Mouse (Mus musculus) natural killer cell, adult 2 months (primary cell): ENCODE data around the gene Dgka.
A peak's percentile ranks its signal among the peaks of the same experiment; 100 is the strongest.
"Not testable (repeated sequence)": the region's sequence is repeated elsewhere in the genome, so short reads cannot be mapped to it uniquely, and the experiment has no call there.

Experiments used
- DNase-seq, 2 experiments: peaks; one replicate each; pipeline ENCODE4 v3.0.0; 2022; ENCODE audit warnings: low spot score in 2 of 2

The Dgka gene

DNA sequence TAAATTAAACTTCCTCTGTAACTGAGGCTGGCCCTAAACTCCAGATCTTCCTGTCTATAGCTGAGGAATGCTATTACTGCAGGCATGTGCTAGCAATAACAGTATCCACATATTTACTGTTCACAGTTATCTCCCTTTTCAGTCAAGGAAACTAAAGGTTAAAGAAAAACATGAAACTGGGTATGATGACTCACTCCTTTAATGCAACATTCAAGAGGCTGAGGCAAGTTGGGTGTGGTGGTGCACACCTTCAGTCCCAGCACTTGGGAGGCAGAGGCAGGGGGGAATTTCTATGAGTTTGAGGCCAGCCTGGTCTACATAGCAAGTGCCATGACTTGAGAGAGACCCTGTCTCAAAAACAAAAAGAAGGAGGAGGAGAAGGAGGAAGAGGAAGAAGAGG lies 12.7 kb downstream of the Dgka start:
- DNase-seq: no peak

DNA sequence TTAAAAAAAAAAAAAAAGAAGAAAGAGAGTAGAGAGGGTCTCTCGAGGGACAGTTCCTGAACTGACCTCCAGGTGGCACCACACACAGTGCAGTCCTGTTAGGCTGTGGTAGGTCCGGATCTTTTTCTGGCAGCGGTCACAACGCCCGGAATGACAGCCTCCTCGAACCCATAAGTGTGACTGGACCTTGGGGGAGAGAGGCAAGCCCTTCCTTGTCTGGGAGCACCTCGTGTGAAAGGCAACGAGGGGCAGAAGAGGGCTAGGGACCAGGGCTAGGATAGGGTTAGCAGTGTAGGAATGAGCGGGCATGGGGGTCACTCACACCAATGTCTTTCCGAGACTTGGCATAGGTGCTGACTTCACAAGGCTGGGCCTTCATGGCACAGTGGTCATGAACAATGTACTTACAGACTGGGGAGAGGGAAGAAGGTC lies 13.6 kb downstream of the Dgka start:
- DNase-seq: peak in 1 of 2 experiments; percentile 66

DNA sequence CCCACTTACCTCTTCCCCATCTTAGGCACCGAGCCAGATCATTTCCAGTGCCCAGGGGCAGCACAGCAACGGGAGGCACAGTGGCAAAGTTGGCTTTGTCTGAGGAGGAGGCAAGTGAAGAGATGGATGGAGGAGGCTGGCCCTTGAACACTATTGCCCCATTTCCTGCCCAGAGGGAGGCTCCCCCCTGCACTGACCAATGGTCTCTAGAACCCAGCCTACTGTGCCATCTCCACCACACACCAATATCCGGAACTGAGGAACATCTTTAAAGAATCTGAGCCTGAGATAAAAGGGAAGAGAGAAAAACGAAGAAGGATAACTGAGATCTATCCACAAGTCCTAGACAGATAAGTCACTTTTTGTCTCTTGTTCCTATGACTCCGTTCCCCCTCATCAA lies 16.6 kb downstream of the Dgka start:
- DNase-seq: no peak

DNA sequence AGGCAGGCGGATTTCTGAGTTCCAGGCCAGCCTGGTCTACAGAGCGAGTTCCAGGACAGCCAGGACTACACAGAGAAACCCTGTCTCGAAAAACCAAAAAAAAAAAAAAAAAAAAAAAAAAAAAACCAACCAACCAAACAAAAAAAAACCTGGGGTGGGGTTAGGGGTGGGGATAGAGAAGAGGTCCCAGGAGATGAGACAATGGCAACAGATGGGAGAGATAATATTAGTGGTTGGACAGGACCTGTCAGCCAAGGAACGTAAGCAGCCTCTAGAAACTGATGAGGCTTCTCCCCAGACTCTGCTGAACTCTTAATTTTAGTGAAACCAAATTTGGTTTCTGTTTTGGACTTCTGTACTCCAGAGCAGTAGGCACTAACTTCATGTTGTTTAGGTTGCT lies 19.2 kb downstream of the Dgka start:
- not testable (repeated sequence) for DNase-seq

DNA sequence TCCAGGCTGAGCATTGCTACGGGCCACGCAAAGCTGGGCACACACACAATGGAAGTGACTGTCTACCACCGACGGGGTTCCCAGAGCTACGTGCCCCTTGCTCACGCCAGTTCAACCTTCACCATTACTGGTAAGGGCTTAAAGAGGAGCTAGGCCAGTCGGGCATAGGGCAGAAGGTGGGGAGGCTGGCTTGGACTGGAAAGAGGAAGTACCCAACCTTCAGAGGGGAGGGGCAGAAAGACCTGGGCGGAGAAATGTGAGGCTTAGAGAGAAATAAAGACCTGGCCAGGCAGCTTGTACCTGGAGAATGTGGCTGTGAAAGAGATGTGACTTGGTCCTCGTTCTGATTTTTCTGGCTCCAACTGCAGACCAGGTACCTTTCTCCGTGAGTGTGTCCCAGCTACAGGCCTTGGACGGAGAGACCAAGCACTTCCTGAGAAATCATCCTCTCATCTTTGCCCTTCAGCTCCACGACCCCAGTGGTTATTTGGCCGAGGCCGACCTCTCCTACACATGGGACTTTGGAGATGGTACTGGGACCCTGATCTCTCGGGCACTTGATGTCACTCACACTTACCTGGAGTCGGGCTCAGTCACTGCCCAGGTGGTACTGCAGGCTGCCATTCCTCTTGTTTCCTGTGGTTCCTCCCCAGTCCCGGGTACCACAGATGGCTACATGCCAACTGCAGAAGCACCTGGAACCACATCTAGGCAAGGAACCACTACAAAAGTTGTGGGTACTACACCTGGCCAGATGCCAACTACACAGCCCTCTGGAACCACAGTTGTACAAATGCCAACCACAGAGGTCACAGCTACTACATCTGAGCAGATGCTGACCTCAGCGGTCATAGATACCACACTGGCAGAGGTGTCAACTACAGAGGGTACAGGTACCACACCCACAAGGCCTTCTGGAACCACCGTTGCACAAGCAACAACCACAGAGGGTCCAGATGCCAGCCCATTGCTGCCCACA lies 28.8 kb downstream of the Dgka start:
- peak; percentile 79 to 85 for DNase-seq

DNA sequence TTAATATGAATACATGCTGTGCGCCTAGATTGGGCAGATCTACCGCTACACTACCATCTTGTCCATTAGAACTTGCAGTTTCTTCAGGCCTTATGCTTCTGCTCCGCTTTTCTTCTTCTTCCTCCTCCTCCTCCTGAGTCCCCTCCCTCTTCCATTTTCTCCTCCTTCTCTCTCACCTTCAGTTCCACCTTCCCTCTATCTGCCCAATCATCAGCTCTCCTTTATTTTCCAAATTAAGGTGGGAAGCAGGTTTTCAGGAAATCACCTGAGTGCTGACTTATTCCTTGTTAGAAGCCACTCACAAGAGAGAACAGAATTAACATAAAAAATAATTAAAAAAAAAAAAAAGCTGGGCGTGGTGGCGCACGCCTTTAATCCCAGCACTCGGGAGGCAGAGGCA lies 33.3 kb downstream of the Dgka start:
- not testable (repeated sequence) for DNase-seq

DNA sequence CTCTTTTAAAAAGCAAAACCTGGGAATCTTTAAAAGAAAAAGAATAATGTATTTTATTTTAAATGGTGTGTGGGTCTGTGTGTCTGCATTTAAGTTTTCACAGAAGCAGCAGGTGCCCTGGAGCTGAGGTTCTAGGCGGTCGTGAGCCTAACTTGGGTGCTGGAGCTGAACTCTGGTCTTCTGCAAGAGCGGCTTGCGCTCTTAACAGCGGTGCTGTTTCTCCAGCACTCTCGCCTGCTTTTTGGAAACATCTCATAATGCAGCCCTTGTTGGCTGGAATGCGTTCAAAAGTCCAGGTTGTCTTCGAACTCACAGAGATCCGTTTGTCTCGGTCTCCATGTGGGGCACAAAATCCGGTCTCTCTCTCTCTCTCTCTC lies 39.4 kb downstream of the Dgka start:
- no peak for DNase-seq

DNA sequence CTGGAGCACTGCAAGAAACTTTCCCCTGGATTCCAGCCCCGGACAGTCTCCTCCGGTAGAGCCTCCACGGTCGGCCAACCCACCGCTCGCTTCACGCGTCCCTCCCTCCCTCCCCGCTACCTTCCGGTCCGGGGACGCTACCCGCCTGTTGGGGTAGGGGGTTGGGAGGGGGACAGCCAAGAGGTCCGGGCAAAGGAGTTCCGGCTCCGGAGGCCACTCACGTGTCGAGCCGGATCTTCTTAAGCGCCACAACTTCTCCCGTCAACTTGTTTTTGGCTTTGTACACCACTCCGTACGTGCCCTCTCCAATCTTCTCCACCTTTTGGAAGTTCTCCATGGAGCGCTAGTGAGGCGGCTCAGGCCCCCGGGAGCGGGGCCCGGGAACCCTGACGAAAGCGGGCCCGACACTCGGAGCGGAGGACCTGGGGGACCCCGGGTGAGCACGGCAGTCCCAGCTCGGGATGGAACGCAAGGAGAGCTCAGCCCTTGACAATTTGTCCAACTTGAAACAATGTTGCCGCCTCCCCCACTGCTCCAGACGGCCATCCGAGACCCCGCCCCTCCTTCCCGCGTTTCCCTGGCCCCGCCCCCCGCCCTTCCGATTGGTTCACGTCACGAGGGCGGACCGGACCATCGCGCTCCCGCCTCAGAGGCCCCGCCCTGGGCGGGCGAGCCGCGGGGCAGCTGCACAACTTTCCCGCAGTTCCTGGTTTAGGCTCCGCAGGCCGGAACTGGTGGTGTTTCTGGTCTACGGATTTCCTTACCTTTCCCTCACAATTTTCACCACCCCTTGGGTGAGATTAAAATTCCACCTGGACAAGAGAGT lies 40.0 kb downstream of the Dgka start, which contains the start of gene Cdk2:
Gene Cdk2 (minus strand): TSS at position 541 of the 826 bp plus-strand sequence.
- peak; percentile 74 to 84 for DNase-seq

DNA sequence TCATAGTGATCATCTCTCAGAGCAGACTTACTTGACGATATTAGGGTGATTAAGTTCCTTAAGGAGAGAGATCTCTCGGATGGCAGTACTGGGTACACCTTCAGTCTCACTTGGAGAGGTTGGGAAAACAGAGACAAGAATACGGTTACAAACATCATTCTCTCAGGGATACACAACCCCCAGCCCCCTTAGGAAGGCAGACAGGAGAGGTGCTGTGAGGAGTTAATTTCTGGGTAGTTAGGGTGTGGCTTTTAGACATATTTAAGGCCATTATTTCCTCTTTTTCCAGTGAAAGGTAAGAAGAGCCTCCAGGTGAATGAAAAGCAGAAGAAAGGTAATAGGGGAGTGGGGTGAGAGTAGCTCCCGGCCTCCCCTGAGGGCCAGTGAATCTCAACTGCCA lies 40.8 kb downstream of the Dgka start, which contains the start of gene Pmel:
Gene Pmel (plus strand): TSS at position 301 of the 400 bp plus-strand sequence.
- no peak for DNase-seq

DNA sequence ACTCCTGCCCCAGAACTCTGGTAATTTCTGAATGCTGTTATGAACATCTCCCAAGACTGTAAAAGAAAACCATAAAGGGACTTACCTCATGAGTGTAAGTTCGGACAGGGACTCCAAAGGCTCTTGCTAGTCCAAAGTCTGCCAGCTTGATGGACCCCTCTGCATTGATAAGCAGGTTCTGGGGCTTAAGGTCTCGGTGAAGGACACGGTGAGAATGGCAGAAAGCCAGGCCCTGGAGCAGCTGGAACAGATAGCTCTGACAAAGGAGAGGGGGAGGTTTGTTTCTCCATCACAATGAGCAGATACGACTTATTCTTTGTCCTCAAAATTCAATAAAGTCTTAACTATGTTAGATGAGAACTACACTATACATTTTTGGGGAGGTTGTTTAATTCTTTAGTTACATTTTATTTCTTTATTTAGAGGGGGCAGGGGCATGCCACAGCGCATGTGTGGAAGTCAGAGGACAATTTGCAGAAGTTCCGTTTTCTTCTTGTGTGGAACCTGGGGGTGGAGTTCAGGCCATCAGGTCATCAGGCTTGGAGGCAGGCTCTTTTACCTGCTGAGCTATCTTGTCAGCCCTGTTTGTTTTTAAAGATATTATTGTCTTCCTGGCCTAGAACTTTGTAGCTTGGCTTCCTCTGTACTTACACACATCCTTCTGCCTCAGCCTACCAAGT lies 42.2 kb downstream of the Dgka start:
- no peak for DNase-seq

DNA sequence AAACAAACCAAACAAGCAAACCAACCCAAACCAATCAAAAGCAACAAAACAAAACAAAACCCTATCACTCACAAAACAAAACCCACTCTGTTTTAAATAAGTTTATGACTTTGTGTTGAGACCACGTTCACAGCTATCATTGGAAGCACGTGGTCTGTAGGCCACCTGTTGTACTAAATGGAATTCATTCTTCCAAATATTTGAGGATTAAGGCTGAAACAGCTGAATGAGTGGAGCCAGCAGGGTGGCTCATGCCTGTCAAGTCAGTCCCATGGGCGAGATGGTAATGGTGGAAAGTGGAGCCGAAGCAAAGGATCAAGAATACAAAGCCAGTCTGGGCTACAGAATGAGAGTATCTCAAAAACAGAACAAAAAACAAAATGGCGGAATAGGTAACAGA lies 43.9 kb downstream of the Dgka start:
- no peak for DNase-seq

DNA sequence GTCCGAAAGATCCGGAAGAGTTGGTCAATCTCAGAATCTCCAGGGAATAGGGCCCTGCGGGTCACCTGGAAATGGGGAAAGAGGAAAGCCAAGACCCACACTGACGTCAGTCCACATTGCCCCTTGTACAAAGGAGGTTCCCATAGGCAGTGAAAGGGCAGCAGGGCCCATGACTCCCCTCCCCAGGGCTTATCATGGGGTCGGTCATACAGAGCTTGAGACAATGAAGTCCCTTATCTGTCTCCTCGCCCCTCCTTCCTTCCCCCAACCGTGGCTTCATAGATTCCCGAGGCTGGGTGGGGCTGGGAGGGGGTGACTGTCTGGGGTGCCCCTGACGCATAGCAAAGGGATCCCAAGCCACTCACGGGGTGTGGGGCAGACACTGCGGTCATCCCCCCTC lies 45.0 kb downstream of the Dgka start:
- no peak for DNase-seq

DNA sequence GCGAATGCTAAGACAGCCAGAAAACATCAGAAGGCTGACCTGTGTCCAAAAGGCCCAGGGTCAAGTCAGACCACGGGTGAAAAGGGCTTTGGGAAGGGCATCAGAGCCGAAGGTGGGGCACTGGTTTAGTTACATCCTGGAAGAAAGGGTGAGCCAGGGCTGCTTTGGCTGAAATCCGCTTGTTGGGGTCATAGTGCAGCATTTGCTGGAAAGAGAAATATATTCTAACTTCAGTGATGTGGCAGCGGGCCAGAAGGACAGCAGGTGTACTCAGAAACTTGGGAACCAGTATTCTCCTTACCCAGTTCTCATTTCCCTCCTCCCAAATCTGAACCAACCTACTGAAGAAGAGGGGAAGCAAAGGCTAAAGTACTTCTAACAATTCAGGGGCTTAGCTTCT lies 45.6 kb downstream of the Dgka start:
- DNase-seq: no peak

DNA sequence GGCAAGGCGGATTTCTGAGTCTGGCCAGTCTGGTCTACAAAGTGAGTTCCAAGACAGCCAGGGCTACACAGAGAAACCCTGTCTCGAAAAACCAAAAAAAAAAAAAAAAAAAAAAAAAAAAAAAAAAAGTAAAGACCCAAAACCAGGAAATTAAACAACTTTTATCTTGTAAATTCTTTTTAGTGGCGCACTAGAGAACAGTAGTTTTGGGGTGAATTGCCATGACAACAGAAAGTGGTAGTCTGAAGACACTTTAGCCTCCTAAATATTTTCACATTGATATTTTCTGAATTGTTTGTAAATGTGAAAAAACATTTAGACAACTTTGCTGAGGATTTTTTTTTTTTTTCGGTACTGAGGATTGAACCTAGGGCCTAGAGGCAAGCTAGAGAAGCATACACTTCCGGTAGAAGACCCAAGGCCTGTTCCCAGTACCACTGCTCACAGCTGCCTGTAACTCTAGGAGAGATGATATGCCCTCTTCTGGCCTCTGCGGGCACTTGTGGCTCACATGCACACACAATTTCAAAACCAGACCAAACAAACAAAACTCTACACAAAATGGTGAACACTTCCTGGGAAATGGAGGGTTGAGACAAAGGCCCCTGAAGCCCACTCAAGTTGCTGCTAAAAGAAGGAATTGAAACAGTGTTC lies 47.5 kb downstream of the Dgka start:
- no peak for DNase-seq

DNA sequence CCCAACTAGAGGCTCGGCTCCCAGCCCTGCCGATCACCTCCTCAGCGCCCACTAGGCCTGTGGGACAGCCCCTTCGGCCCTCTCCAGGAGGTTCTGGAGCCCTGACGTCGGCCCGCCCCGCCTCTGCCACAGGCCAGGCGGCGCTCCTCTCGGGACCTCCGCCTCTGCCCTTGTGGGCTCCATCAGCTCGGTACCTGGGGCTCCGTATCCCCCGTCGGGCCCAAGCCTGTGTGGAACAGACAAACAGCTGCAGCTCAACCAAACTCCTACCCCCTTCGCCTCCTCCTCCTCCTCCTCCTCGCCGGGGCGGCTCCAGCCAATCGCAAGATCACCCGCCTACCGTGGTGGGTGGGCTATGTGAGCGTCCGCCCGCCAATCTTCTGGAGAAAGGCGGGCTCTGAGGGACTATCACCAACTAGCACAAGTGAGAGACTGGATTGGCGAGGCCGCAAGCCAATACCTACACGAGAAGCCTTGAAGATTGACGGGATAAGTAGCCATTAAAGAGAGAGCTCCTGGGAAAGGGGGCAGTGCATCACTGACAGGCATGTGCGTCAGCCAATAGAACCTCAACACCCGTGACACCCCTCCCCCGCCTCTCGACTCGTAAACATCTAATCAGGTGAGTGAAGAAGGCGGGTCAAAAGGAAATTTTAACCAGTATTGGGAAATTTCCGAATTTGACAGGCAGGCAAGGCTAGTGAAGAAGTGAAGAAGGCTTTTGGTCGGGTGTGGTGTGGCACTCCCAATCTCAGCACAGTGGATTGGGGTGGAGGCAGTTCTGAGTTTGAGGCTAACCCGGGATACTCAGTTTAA lies 48.5 kb downstream of the Dgka start, which contains the start of gene Rab5b:
Gene Rab5b (minus strand): TSS at position 273 of the 816 bp plus-strand sequence.
- peak; percentile 98 for DNase-seq

DNA sequence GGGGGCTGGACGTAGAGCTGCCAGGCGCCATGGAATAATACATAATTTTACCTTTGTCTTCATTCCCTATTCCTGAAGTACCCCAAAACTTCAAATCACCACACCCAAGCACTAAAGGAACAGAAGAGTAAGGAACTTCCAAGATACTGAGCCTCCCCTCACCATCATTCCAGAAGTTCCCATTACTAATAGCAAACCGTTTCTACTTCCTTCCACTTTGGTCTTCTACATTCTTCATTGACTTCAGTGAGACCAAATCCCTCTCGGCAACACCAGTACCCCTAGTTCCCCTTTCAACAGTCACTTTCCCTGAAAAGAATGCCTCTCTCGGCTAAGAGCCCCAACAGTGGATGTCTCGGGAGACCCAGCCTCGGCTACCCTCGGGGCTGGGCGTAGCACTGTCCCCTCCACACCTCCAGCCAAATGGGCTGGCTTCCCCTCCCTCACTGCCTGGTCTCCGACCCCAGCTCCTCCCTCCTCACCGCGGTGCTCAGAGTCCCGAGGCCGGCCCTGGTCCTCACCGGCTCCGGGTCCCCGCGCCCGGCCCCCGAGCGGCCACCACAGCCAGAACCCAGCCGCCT lies 49.2 kb downstream of the Dgka start:
- DNase-seq: no peak

DNA sequence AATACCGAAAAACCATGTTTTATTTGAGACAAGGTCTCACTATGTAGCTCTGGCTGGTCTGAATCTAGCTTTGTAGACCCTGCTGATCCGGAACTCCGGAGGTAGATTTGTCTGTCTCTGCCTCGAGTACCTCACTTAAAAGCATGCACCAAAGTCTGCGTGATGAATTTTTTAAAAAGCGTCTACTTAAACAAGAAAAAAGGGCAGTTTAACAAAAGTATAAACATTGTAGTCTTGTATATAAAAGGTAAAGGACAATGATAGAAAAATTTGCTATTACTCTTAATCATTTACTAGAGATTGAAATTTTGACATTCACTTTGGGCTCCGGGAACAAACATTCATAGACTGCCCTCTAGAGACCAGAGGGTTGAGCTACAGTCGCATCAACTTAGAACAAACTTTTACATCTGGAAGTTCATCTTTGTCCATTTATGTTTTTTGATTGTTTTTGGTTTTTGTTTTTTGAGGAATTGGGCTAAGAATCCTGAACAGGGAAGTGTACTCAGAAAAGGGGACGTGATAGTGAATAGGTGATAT lies 70.1 kb downstream of the Dgka start:
- peak; percentile 10 to 37 for DNase-seq

DNA sequence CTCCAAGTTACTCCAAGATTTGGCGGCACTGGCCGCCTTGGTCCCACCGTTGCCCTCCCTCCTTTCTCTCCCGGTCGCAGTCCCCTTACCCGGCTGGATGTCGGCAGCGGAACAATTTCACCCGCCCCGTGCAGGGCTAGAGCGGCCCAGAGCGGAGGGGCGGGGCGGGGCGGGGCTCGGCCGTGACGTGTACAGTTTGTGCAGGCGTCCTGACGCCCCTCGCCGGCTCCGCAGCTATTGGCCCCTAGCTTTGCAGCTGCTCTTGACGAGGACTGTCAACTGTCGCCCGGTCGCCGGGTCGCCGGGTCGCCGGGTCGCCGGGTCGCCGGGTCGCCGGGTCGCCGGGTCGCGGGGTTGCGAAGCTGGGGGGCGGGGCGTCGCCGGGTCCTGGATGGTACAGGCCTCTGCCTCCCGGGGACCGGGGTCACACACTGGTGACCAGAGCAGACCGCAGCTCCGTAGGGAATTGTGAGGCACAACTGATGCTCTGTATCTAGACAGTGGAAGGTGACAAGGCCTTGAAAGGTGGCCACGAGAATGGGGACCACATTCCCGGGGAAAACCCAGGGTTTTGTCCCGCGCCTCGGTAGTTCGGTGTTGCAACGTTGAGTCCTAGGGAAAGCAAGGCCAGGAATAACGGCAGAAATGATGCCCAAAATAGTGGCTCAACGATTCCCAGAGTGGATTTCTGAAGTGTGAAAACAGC lies 70.7 kb downstream of the Dgka start, which contains the start of gene Suox:
Gene Suox (minus strand): TSS at position 311 of the 706 bp plus-strand sequence.
- DNase-seq: peak; percentile 58 to 73

DNA sequence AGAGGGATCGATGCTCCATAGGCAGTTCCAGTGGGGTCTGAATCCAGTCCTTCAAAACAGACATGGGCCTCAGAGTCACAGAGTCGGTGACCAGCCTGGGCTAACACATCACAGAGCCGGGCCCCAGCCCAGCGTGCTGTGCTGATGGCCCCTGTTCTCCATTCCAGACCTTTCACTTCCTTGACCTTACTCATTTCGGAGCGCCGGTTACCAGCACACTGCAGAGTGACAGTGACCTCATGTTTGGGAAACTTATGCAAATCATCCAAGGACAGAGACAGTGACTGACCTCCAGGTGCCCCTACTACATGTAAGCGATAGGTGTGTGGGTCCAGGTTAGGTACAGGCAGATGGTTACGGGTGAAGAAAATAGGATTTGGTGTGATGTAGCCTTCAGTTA lies 73.5 kb downstream of the Dgka start:
- no peak for DNase-seq
